Comparison of ENCODE assay signal across 25 mouse cellular contexts in genomic region chr2:134554221-134554727, GRCm38 (mm10). TPM values are rescaled to one million over a fixed set of nuclear protein-coding genes. Genes with fewer than 3 reads are reported as not detected.
DNase-seq lines count a peak whose midpoint lies in the region; ATAC-seq and TF ChIP-seq lines count a peak whose summit lies in the region.
"Had no signal": no experiment of that assay in that cellular context is flagged by ENCODE, and none has a peak within 500 bp of the region (broad histone marks: within the 10 kb centered on the region; RNA-seq: fewer than 3 reads in every experiment).

Gene Hao1 (minus strand): TSS chr2:134554368.

- 56% methylated on average over 8 of the region's 8 CpGs for WGBS in liver, embryonic 16.5 days (ENCODE audit: insufficient replicate concordance)
- WGBS in liver, embryonic 12.5 days (ENCODE audit: insufficient replicate concordance): 68% methylated on average over 8 of the region's 8 CpGs
- 61% methylated on average over 8 of the region's 8 CpGs for WGBS in stomach, postnatal 0 days

- no peaks in the 10 kb centered on the region for H3K27me3 ChIP-seq in liver, embryonic 16.5 days (ENCODE audit: control insufficient read depth, insufficient read depth, low read depth, low read length)
- H3K27me3 ChIP-seq in liver, embryonic 12.5 days (replicated peaks): no peaks in the 10 kb centered on the region
- no peaks in the 10 kb centered on the region for H3K27me3 ChIP-seq in stomach, postnatal 0 days (ENCODE audit: control insufficient read depth, insufficient read depth, low read length)
- H3K27me3 ChIP-seq: embryonic facial prominence, embryonic 13.5 days; embryonic facial prominence, embryonic 15.5 days; forebrain, embryonic 12.5 days had no signal

- no peak for ATAC-seq in liver, embryonic 16.5 days (ENCODE audit: low read depth)
- ATAC-seq in liver, embryonic 12.5 days: no peak
- ATAC-seq in stomach, postnatal 0 days (ENCODE audit: low FRiP score, low TSS enrichment): peak; percentile 69; the same call in 1 of the 2 replicates
- ATAC-seq: forebrain, embryonic 14.5 days; forebrain, embryonic 16.5 days had no signal

- no peak for TF ChIP-seq EP300 in stomach, postnatal 0 days (optimal IDR thresholded peaks at IDR 0.05)

- no peaks in the 10 kb centered on the region for H3K4me1 ChIP-seq in liver, embryonic 16.5 days (ENCODE audit: control insufficient read depth, low read depth, low read length)
- no peaks in the 10 kb centered on the region for H3K4me1 ChIP-seq in liver, embryonic 12.5 days
- no peaks in the 10 kb centered on the region for H3K4me1 ChIP-seq in stomach, postnatal 0 days (replicated peaks; ENCODE audit: control insufficient read depth, insufficient read depth)
- H3K4me1 ChIP-seq: embryonic facial prominence, embryonic 13.5 days; embryonic facial prominence, embryonic 15.5 days; forebrain, embryonic 10.5 days; forebrain, embryonic 12.5 days had no signal

- peak; percentile 55 for TF ChIP-seq CTCF in stomach, postnatal 0 days (IDR thresholded peaks at IDR 0.05; ENCODE audit: low read depth)

- no peaks in the 10 kb centered on the region for H3K36me3 ChIP-seq in liver, embryonic 16.5 days (ENCODE audit: control insufficient read depth, insufficient read depth)
- no peaks in the 10 kb centered on the region for H3K36me3 ChIP-seq in liver, embryonic 12.5 days
- no peaks in the 10 kb centered on the region for H3K36me3 ChIP-seq in stomach, postnatal 0 days (ENCODE audit: control insufficient read depth, insufficient read depth, low read length)
- H3K36me3 ChIP-seq: embryonic facial prominence, embryonic 13.5 days; embryonic facial prominence, embryonic 15.5 days; forebrain, embryonic 10.5 days; forebrain, embryonic 12.5 days had no signal

- H3K4me2 ChIP-seq in liver, embryonic 16.5 days (ENCODE audit: low read depth, low read length): no peak within 1 kb of the TSS
- no peak within 1 kb of the TSS for H3K4me2 ChIP-seq in liver, embryonic 12.5 days
- H3K4me2 ChIP-seq in stomach, postnatal 0 days (replicated peaks; ENCODE audit: low read depth): no peak within 1 kb of the TSS
- H3K4me2 ChIP-seq: embryonic facial prominence, embryonic 13.5 days; embryonic facial prominence, embryonic 15.5 days; forebrain, embryonic 12.5 days had no signal

- no peak within 1 kb of the TSS for H3K27ac ChIP-seq in liver, embryonic 16.5 days (ENCODE audit: low read length)
- no peak within 1 kb of the TSS for H3K27ac ChIP-seq in liver, embryonic 12.5 days
- no peak within 1 kb of the TSS for H3K27ac ChIP-seq in stomach, postnatal 0 days (replicated peaks)
- H3K27ac ChIP-seq: embryonic facial prominence, embryonic 13.5 days; embryonic facial prominence, embryonic 15.5 days; forebrain, embryonic 10.5 days; forebrain, embryonic 12.5 days had no signal

- DNase-seq in adrenal gland, postnatal 14 days: no peak
- no peak for DNase-seq in adrenal gland, adult 8-10 months
- DNase-seq in stomach, postnatal 0 days (ENCODE audit: low spot score): no peak
- no peak for DNase-seq in thymus, postnatal 4 days
- DNase-seq: adrenal gland, postnatal 25 days; cerebellum, adult 11 months; cerebellum, adult 18-20 months; cerebellum, adult 8-10 months; cerebellum, adult 9-11 months; cerebellum, postnatal 14 days; cerebellum, postnatal 36 days; embryo, embryonic 11 days had no signal

- H3K4me3 ChIP-seq in liver, embryonic 16.5 days (ENCODE audit: low read depth, low read length): no peak within 1 kb of the TSS
- no peak within 1 kb of the TSS for H3K4me3 ChIP-seq in liver, embryonic 12.5 days
- H3K4me3 ChIP-seq in stomach, postnatal 0 days (ENCODE audit: low read depth, low read length): no peak within 1 kb of the TSS
- H3K4me3 ChIP-seq: embryonic facial prominence, embryonic 13.5 days; embryonic facial prominence, embryonic 15.5 days; erythroblast, embryonic 14.5 days; forebrain, embryonic 10.5 days; forebrain, embryonic 12.5 days had no signal

- H3K9me3 ChIP-seq in liver, embryonic 16.5 days (replicated peaks; ENCODE audit: control insufficient read depth, low read length): no peaks in the 10 kb centered on the region
- no peaks in the 10 kb centered on the region for H3K9me3 ChIP-seq in liver, embryonic 12.5 days (replicated peaks)
- no peaks in the 10 kb centered on the region for H3K9me3 ChIP-seq in stomach, postnatal 0 days (ENCODE audit: control insufficient read depth, low read length)
- H3K9me3 ChIP-seq: embryonic facial prominence, embryonic 13.5 days; embryonic facial prominence, embryonic 15.5 days; forebrain, embryonic 10.5 days; forebrain, embryonic 12.5 days had no signal

- no peak within 1 kb of the TSS for H3K9ac ChIP-seq in liver, embryonic 16.5 days (ENCODE audit: low read depth, low read length)
- no peak within 1 kb of the TSS for H3K9ac ChIP-seq in liver, embryonic 12.5 days
- no peak within 1 kb of the TSS for H3K9ac ChIP-seq in stomach, postnatal 0 days (ENCODE audit: low read length)
- H3K9ac ChIP-seq: embryonic facial prominence, embryonic 13.5 days; embryonic facial prominence, embryonic 15.5 days; forebrain, embryonic 12.5 days had no signal

RNA-seq across cellular contexts. Expression of gene Hao1, which starts in this region (rescaled TPM):
- 1.5 and 22.1 TPM in 2 replicates for total RNA-seq in adrenal gland, postnatal 14 days (2021)
- 1 to 10 TPM in 1 of 4 experiments, under 1 TPM in 2, not detected in 1; 0.32 to 2.2 (median 0.44) TPM for total RNA-seq in adrenal gland, adult 8-10 months (2022)
- 12.8 and 16.1 TPM in 2 replicates for polyA plus RNA-seq in liver, embryonic 16.5 days (2015; fragmentation: Nextera tagmentation; extraction: Ambion mirVana)
- polyA plus RNA-seq in liver, embryonic 12.5 days (2016; fragmentation: Nextera tagmentation; extraction: Ambion mirVana): 0.10 TPM in 1 of 2 replicates, not detected in the other
- polyA plus RNA-seq in stomach, postnatal 0 days (2015; fragmentation: Nextera tagmentation; extraction: Ambion mirVana): 0.25 and 0.38 TPM in 2 replicates
- total RNA-seq: common myeloid progenitor, adult 5-6 weeks; ES-E14; MEL had no signal
- polyA plus RNA-seq: embryonic facial prominence, embryonic 11.5 days; embryonic facial prominence, embryonic 15.5 days; erythroblast, embryonic 14.5 days; forebrain, embryonic 10.5 days; forebrain, embryonic 12.5 days; forebrain, embryonic 14.5 days; forebrain, embryonic 16.5 days had no signal

Comparison
In these comparisons a context has a peak if more than half of its experiments do, and no peak if none do; other contexts are left out.
1. RNA of gene Hao1 (polyA plus RNA-seq): 12.8 to 16.1 TPM in liver, embryonic 16.5 days; 0.25 to 0.38 TPM in stomach, postnatal 0 days and 0.10 TPM in liver, embryonic 12.5 days; every median in the first group is over 10 times any median in the second.
2. Peak in ATAC-seq in stomach, postnatal 0 days; RNA of the gene not detected or under 1 TPM.